Mouse (Mus musculus) midbrain, embryonic 10.5 days (tissue): ENCODE measurements around the gene Gm4559. TPM values are rescaled to one million over a fixed set of nuclear protein-coding genes. Genes with fewer than 3 reads are reported as not detected.
"Not testable (repeated sequence)": the region's sequence is repeated elsewhere in the genome, so short reads cannot be mapped to it uniquely, and the experiment has no call there.

Experiments used
- DNase-seq: peaks from one replicate; pipeline ENCODE4 v3.0.0-alpha.2; 2017; ENCODE audit warnings: low spot score
- H3K27ac ChIP-seq: fragments of 300-500 bp; sonication (generic); replicated peaks from 2 replicates; pipeline ENCODE4 v1.5.1; 2016; ENCODE audit warnings: mild to moderate bottlenecking
- H3K27me3 ChIP-seq: fragments of 300-500 bp; sonication (generic); 2 replicates; pipeline ENCODE4 v1.6.1; 2016; ENCODE audit warnings: low read depth, mild to moderate bottlenecking; ENCODE audit not compliant: poor library complexity, severe bottlenecking
- H3K36me3 ChIP-seq: fragments of 300-500 bp; sonication (generic); 2 replicates; pipeline ENCODE4 v1.6.1; 2016; ENCODE audit warnings: mild to moderate bottlenecking, moderate library complexity
- H3K4me1 ChIP-seq: fragments of 300-500 bp; sonication (generic); 2 replicates; pipeline ENCODE4 v1.6.1; 2016
- H3K4me3 ChIP-seq: fragments of 300-500 bp; sonication (generic); 2 replicates; pipeline ENCODE4 v1.5.1; 2016; ENCODE audit warnings: mild to moderate bottlenecking, moderate library complexity
- H3K9me3 ChIP-seq: fragments of 300-500 bp; sonication (generic); replicated peaks from 2 replicates; pipeline ENCODE4 v1.6.1; 2016; ENCODE audit warnings: mild to moderate bottlenecking
- WGBS: fragments of 180-500 bp; shearing (Covaris S2); methylation state at CpG from one replicate; pipeline ENCODE4 v1.1.7; 2016; 5-methylcytosine and 5-hydroxymethylcytosine counted together
- polyA plus RNA-seq: library from polyadenylated mRNA; unstranded; fragments of >200 nt; fragmentation: Nextera tagmentation; extraction: Ambion mirVana; gene quantifications from 2 replicates; pipeline ENCODE4 v1.2.1, GENCODE M21; 2016

Gene Gm4559
- polyA plus RNA-seq: not detected in 2 replicates

DNA sequence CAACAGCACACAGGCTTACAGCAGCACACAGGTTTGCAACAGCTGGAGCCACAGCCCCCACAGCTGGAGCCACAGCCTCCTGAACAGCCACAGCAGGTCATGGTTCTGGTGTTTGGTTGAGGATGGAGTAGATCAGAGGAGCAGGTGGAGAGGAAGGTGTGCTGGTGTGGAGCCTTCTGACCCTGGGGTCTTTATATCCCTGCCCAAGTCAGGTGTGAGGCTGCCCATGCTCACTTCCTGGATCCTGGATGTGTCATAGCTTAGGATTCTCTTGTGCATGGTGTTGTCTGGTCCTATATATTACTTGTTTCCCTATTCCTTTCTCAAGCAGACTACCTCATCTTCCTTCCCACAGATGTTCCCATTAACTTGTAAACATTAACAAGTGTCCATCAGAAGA is at the start of gene Gm4559:
Gene Gm4559 (minus strand): TSS at position 101 of the 400 bp plus-strand sequence.
- not testable (repeated sequence) for H3K27ac ChIP-seq, H3K36me3 ChIP-seq, DNase-seq, H3K4me1 ChIP-seq, H3K27me3 ChIP-seq, H3K9me3 ChIP-seq, H3K4me3 ChIP-seq

DNA sequence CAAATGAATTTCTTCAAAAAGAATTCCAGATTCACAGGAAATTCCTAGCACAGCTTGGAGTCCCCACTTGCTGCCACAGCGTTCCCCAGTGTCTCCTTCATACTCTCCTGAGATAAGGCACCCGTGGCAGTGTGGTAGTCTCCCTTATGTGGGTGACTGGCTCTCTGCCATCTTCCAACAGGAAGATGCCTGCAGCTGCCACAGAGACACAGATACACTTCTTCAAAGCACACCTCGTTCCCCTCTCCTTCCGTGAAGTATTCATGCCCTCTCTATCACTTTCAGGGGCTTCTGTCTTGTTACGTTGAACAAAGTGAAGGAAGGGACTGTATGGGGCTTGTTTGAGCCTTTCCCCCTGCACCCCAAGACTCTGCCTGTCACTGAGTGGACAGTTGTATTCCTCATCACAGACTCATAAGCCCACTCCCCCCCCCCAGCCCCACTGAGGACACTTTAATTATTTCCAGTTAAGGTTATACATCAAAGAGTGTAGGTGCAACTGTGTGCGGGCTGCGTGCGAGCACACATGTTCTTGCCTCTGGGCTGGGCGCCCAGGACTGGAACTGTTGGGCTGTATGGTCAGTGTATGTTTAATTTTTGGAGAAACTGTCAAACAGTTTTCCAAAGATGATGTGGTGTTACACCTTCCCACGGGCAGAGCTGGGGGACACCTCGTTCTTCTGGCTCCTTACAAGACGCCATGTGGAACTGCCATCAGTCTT is 49.4 kb upstream of the Gm4559 start:
- DNase-seq: no peak
- WGBS: 90% methylated on average over 12 of the region's 12 CpGs
- Histone ChIP-seq H3K4me1 (peaks cover 16% of the 10 kb centered on the region), H3K27me3 (0 out of 2 replicates have a peak, but pooled peaks cover 3% of the 10 kb centered on the region), H3K36me3 (no peaks in the 10 kb centered on the region), H3K9me3 (no peaks in the 10 kb centered on the region), H3K4me3 (no peak overlapping the region), H3K27ac (no peak overlapping the region)

DNA sequence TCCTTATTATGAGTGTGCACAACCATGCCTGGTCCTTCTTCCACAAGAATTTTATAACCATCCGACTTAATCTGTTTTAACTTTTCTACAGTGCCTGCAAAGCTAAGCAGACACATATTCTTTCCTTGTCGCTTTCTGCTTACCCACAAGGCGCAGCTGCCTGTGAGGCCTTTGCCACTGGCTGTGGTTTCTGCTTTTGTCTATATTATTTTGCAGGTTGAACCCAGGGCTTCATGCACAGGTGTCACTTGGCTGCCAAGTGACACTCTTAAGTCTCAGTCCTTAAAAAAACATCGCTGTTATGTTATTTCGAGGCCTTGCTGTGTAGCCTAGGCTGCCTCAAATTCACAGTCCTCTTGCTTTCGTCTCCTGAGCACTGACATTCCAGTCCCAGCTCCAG is 48.5 kb upstream of the Gm4559 start:
- H3K27ac ChIP-seq: no peak overlapping the region
- 92% methylated on average over 6 of the region's 6 CpGs for WGBS

DNA sequence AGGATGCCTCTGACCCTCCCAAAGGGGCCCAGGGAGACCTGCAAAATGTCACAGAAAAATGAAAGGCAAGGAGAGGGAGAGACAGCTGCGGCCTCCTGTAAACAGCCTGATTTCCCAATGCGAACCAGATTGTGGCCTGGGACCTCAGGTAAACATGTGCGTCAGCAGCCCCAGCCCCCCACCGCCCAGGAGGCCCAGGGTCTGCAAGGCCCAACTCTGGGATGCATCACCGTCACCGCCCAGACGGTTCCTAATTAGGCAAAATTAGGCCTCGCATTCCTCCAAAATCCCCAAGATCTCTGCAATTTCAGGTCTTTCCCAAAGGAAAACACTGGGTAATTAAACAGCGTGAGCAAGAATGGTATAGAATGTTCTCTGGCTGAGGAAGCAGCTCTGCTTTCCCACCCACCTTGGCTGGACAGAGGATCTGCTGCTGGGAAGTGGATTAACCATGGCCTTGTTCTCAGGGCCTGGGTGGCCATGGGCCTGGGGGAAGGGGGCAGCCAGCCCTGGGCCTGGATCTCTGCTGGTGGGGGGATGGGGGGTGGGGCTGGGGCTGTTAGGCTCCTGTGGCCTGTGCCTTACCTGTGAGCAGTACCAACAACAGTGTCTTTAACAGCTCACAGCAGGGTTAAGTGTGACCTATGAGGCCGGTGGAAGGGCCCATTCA is 47.6 kb upstream of the Gm4559 start:
- H3K4me3 ChIP-seq, H3K9me3 ChIP-seq, H3K36me3 ChIP-seq, DNase-seq, H3K27me3 ChIP-seq: not testable (repeated sequence)
- peaks cover 10% of the 10 kb centered on the region for H3K4me1 ChIP-seq
- H3K27ac ChIP-seq: peak overlapping the region; percentile 52; the same call in 1 of the 2 replicates
- WGBS: 57% methylated on average over 7 of the region's 10 CpGs

More for the DNA sequence above, 48.5 kb upstream of the Gm4559 start:
- Histone ChIP-seq H3K4me3 (no peak overlapping the region), H3K9me3 (no peaks in the 10 kb centered on the region), H3K36me3 (no peaks in the 10 kb centered on the region), H3K4me1 (peaks cover 10% of the 10 kb centered on the region), H3K27me3 (0 out of 2 replicates have a peak, but pooled peaks cover 3% of the 10 kb centered on the region)
- DNase-seq: no peak

DNA sequence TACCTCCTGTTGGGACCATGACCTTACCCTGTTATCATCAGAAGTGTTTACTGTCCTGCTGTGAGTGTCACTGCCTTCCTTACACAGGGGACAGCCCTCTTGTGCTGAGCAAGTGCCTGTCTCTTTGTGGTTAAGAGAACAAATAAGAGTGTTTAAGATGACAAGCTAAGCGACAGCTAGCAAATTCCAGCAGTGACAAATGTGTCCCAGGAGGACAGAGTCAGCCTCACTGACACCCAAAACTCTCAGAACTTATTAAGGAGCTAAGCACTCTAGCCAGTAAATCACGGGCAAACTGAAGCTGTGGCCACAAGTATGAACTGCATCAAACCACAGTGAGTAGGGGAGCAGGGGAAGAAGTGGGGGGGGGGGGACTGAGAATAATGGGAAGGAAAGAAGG is 46.7 kb upstream of the Gm4559 start:
- DNase-seq: no peak
- H3K4me1 ChIP-seq: peaks cover 10% of the 10 kb centered on the region
- 42% methylated on average over 2 of the region's 2 CpGs for WGBS
- H3K36me3 ChIP-seq: no peaks in the 10 kb centered on the region
- no peak overlapping the region for H3K4me3 ChIP-seq
- 0 out of 2 replicates have a peak, but pooled peaks cover 3% of the 10 kb centered on the region for H3K27me3 ChIP-seq
- peak overlapping the region; percentile 52 for H3K27ac ChIP-seq
- H3K9me3 ChIP-seq: no peaks in the 10 kb centered on the region

DNA sequence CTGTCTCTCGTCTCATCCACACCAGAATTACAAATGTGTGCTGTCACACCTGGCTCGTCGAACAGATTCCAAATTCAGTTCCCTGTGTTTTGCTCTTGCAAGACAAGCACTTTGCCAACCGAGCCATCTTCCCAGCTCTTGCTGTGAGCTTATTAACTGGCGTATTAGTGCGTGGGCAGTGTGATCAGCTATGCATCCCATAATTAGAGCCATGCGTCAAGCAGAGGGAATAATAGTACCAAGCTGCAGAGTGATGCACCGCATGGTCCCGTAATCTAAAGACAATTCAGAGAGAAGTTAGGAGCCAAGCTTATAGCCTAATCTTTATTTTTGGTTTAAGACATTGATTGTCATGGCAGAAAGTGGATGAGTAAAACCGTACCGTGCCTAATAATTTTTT is 45.0 kb upstream of the Gm4559 start:
- Histone ChIP-seq H3K9me3 (no peaks in the 10 kb centered on the region), H3K4me3 (no peak overlapping the region), H3K27me3 (0 out of 2 replicates have a peak, but pooled peaks cover 3% of the 10 kb centered on the region), H3K36me3 (no peaks in the 10 kb centered on the region), H3K4me1 (peaks cover 19% of the 10 kb centered on the region), H3K27ac (no peak overlapping the region)
- 89% methylated on average over 11 of the region's 11 CpGs for WGBS
- DNase-seq: no peak

DNA sequence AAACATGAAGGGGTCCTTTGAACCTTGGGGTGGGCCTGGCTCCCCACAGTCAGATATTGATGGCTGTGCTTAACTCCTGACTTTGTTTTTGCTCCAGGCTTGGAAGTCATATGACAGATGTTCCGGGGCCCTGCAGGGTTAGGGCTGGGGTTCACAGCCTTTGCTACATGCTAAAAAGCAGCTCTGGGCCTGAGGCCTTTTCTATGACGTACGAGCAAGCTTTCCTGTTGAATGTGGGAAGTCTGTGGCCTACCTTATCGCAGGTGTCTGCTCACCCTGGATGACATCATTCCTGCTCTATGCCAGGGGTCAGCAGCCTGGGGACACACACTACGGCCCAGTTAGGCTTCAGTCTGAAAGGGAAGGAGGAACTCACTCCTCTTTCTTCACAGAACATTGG is 43.1 kb upstream of the Gm4559 start:
- Histone ChIP-seq H3K9me3 (no peaks in the 10 kb centered on the region), H3K36me3 (no peaks in the 10 kb centered on the region), H3K27me3 (0 out of 2 replicates have a peak, but pooled peaks cover 3% of the 10 kb centered on the region), H3K27ac (no peak overlapping the region), H3K4me3 (no peak overlapping the region), H3K4me1 (peaks cover 19% of the 10 kb centered on the region)
- 87% methylated on average over 5 of the region's 5 CpGs for WGBS
- no peak for DNase-seq

DNA sequence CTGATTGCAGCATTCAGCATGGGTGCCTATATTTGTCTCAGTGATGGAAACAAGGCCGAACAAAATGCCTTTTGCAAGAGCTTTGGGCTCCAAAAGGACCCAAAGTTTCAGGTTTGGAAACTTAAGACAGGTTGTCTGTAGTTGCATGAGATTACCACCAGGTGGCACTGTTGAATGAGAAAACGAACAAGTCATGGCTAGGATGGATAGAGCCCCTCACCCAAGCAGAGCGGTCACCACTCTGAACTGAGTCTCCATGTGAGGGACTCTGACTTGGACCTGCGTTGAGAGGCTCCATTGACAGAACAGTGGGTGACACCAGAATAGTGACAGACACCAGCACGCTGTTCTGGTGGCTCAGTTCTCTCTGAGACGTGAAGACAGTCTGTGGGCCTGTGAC is 42.4 kb upstream of the Gm4559 start:
- peaks cover 15% of the 10 kb centered on the region for H3K4me1 ChIP-seq
- WGBS: 51% methylated on average over 6 of the region's 6 CpGs

DNA sequence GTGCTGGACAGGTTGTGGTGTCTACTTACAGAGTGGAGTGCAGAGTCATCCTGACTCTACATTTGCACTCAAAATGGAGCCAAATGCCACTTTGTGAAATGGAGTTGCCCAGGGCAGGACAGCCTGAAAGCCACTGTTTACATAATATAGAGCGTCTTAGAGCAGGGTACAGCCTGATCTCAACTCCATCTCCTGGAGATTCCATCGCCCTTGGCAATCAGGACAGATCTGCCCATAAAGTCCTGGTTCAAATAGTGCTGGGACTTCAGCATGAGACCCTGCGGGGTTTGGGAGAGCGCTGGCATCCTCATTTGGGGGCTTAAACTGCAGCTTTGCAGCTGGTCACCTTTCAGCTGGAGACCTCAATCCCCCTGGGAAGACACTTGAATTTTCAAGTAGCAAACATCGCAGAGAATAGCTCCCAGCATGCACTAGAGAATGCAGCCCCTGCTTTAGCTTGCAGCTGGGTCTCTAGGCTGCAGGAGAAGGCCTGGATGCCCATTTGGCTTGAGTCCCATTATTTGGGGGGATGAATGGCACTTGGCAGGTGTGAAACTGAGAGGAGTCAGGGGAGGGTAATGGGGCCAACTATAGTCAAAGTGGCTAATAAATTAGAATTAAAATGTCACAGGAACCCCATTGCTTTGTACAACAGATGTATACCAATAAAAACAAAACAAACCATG is 40.6 kb upstream of the Gm4559 start:
- Histone ChIP-seq H3K27ac (no peak overlapping the region), H3K27me3 (0 out of 2 replicates have a peak, but pooled peaks cover under 1% of the 10 kb centered on the region), H3K4me3 (no peak overlapping the region), H3K9me3 (no peaks in the 10 kb centered on the region), H3K36me3 (no peaks in the 10 kb centered on the region), H3K4me1 (peaks cover 13% of the 10 kb centered on the region)
- DNase-seq: no peak
- WGBS: 54% methylated on average over 5 of the region's 5 CpGs

More for the DNA sequence above, 42.4 kb upstream of the Gm4559 start:
- Histone ChIP-seq H3K27ac (no peak overlapping the region), H3K36me3 (no peaks in the 10 kb centered on the region), H3K9me3 (no peaks in the 10 kb centered on the region), H3K4me3 (no peak overlapping the region), H3K27me3 (0 out of 2 replicates have a peak, but pooled peaks cover 3% of the 10 kb centered on the region)
- DNase-seq: peak; percentile 46

DNA sequence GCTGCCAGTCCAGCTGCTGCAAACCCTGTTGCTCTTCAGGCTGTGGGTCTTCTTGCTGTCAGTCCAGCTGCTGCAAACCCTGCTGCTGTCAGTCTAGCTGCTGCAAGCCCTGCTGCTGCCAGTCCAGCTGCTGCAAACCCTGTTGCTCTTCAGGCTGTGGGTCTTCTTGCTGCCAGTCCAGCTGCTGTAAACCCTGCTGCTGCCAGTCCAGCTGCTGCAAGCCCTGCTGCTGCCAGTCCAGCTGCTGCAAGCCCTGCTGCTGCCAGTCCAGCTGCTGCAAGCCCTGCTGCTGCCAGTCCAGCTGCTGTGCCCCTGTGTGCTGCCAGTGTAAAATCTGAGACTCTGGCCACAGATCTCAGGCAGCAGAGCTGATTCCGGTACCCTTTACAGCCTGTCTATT is 29.8 kb upstream of the Gm4559 start:
- not testable (repeated sequence) for H3K27me3 ChIP-seq, H3K9me3 ChIP-seq, DNase-seq, H3K36me3 ChIP-seq, H3K4me3 ChIP-seq, H3K4me1 ChIP-seq, H3K27ac ChIP-seq
- WGBS: 93% methylated on average over 1 of the region's 1 CpGs

DNA sequence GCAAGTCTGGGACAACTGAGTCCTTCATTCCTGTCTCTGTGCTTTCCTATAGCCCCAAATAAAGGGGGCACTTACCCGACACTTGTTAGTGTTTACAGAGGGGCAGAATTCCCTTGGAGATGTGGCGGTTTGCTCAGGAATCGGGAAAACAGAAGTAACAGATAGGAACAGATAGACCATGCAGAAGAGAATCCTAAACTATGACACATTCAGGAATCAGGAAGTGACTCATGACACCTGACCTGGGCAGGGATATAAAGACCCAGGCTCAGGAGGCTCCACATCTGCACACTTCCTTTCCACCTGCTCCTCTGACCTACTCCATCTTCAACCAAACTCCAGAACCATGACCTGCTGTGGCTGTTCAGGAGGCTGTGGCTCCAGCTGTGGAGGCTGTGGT is 29.1 kb upstream of the Gm4559 start, which contains the start of gene Krtap5-4:
Gene Krtap5-4 (plus strand): TSS at position 301 of the 400 bp plus-strand sequence.
- H3K4me1 ChIP-seq: no peaks in the 10 kb centered on the region
- no peak within 1 kb of the TSS for H3K27ac ChIP-seq
- WGBS: 72% methylated on average over 3 of the region's 3 CpGs
- no peaks in the 10 kb centered on the region for H3K36me3 ChIP-seq
- DNase-seq: no peak
- H3K27me3 ChIP-seq: peaks cover 7% of the 10 kb centered on the region; the same call in 1 of the 2 replicates
- no peaks in the 10 kb centered on the region for H3K9me3 ChIP-seq
- no peak within 1 kb of the TSS for H3K4me3 ChIP-seq

DNA sequence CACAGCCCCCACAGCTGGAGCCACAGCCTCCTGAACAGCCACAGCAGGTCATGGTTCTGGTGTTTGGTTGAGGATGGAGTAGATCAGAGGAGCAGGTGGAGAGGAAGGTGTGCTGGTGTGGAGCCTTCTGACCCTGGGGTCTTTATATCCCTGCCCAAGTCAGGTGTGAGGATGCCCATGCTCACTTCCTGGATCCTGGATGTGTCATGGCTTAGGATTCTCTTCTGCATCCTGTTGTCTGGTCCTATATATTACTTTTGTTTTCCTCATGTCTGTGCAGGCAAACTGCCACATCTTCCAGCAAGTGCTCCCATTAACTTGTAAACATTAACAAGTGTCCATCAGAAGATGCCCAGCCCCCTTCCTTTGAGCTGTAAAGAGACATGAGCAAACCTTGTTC is 22.9 kb upstream of the Gm4559 start, which contains the start of gene Krtap5-1:
Gene Krtap5-1 (minus strand): TSS at position 101 of the 400 bp plus-strand sequence.
- not testable (repeated sequence) for H3K9me3 ChIP-seq, DNase-seq, H3K4me3 ChIP-seq, H3K27me3 ChIP-seq, H3K4me1 ChIP-seq, H3K27ac ChIP-seq, H3K36me3 ChIP-seq
